Mouse (Mus musculus): ENCODE measurements around the gene Aldh6a1.

DNA sequence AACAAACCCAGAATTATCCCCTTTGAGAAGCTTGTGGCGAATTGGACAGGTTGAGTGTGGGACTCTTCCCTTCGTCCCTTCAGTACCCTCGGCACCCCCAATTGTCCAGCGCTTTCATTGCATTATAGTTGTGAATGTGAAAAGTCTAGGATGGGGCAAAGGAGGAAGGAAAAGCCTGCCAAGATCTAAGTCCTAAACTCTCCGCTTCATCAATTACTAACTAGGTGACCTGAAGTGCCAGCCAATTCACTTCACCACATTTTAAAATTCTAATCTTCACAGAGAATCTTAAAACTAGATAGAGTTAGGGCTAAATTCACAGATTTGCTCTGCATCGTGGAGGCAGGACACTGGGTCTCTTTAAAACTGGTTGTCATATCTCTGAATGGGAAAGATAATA is 2.6 kb downstream of the Aldh6a1 start:
- TF ChIP-seq GATA1 (IDR thresholded peaks at IDR 0.05; ENCODE audit: low read length) (no peak), TAL1 (IDR thresholded peaks at IDR 0.05; ENCODE audit: low read length) (no peak)
